Mouse (Mus musculus) intestine, postnatal 0 days (tissue): ENCODE measurements at regions not wholly inside any gene's neighbourhood (a gene's known extent, or its start where the extent isn't known, plus 50 kb on each side); places are given as distances from the start of the nearest gene placed in this dataset.

Experiments
- ATAC-seq: fragments of 200-750 bp; cut with Nextera tagmentation; 2 replicates; pipeline ENCODE4 v1.8.0; 2017; ENCODE audit warnings: mild to moderate bottlenecking, moderate TSS enrichment, moderate library complexity
- H3K27ac ChIP-seq: fragments of 300-500 bp; sonication (generic); 2 replicates; pipeline ENCODE4 v1.5.1; 2014; ENCODE audit warnings: mild to moderate bottlenecking, low read depth, low read length, moderate library complexity
- H3K27me3 ChIP-seq: fragments of 300-500 bp; sonication (generic); replicated peaks from 2 replicates; pipeline ENCODE4 v1.6.1; 2014; ENCODE audit warnings: low read length, mixed read lengths; ENCODE audit not compliant: control insufficient read depth, insufficient read depth
- H3K36me3 ChIP-seq: fragments of 300-500 bp; sonication (generic); 2 replicates; pipeline ENCODE4 v1.6.1; 2014; ENCODE audit warnings: mild to moderate bottlenecking, moderate library complexity; ENCODE audit not compliant: control insufficient read depth, insufficient read depth
- H3K4me1 ChIP-seq: fragments of 300-500 bp; sonication (generic); replicated peaks from 2 replicates; pipeline ENCODE4 v1.6.1; 2014; ENCODE audit warnings: antibody characterized with exemption, low read length, mixed read lengths; ENCODE audit not compliant: control insufficient read depth, insufficient read depth
- H3K4me2 ChIP-seq: fragments of 300-500 bp; sonication (generic); replicated peaks from 2 replicates; pipeline ENCODE4 v1.6.1; 2014; ENCODE audit warnings: low read depth, mild to moderate bottlenecking, moderate library complexity
- H3K4me3 ChIP-seq: fragments of 300-500 bp; sonication (generic); 2 replicates; pipeline ENCODE4 v1.5.1; 2014; ENCODE audit warnings: low read depth, low read length
- H3K9ac ChIP-seq: fragments of 300-500 bp; sonication (generic); 2 replicates; pipeline ENCODE4 v1.6.1; 2014; ENCODE audit warnings: mild to moderate bottlenecking, low read depth, low read length
- H3K9me3 ChIP-seq: fragments of 300-500 bp; sonication (generic); 2 replicates; pipeline ENCODE4 v1.6.1; 2016; ENCODE audit warnings: mixed run types; ENCODE audit not compliant: control insufficient read depth
- CTCF ChIP-seq: sonication (generic); IDR thresholded peaks from 2 replicates; pipeline ENCODE4 v1.5.1; 2016; ENCODE audit warnings: low read depth, mild to moderate bottlenecking, control low read depth, antibody characterized with exemption, moderate library complexity
- WGBS: fragments of 180-500 bp; shearing (Covaris S2); extraction: QIAGEN DNeasy Blood & Tissue Kit; methylation state at CpG from one replicate; pipeline ENCODE4 v1.1.7; 2014; 5-methylcytosine and 5-hydroxymethylcytosine counted together

GRCm38 (mm10) chr8:126839712-126840355 is 105.8 kb downstream of the Tomm20 start:
- Histone ChIP-seq H3K4me3 (no peak overlapping the region), H3K27ac (peak overlapping the region; percentile 75), H3K4me2 (no peak overlapping the region), H3K9me3 (no peaks in the 10 kb centered on the region), H3K4me1 (peaks cover 16% of the 10 kb centered on the region), H3K27me3 (no peaks in the 10 kb centered on the region), H3K9ac (no peak overlapping the region), H3K36me3 (no peaks in the 10 kb centered on the region)
- WGBS = 28% methylated on average over 5 of the region's 5 CpGs
- ATAC-seq = peak; percentile 62
- peak; percentile 79 for TF ChIP-seq CTCF

- peak; percentile 68 for ATAC-seq
- Histone ChIP-seq H3K9me3 (no peaks in the 10 kb centered on the region), H3K4me3 (no peak overlapping the region), H3K36me3 (no peaks in the 10 kb centered on the region), H3K9ac (no peak overlapping the region), H3K27me3 (no peaks in the 10 kb centered on the region), H3K4me2 (no peak overlapping the region; the same call in 1 of the 2 replicates), H3K4me1 (peaks cover 16% of the 10 kb centered on the region), H3K27ac (peak overlapping the region; percentile 75)
- 0 out of 2 replicates have a peak, but pooled peaks have one; percentile 8 for TF ChIP-seq CTCF
- 10% methylated on average over 8 of the region's 8 CpGs for WGBS
Measured at GRCm38 (mm10) chr8:126839039-126839711, 106.5 kb downstream of the Tomm20 start.

DNA sequence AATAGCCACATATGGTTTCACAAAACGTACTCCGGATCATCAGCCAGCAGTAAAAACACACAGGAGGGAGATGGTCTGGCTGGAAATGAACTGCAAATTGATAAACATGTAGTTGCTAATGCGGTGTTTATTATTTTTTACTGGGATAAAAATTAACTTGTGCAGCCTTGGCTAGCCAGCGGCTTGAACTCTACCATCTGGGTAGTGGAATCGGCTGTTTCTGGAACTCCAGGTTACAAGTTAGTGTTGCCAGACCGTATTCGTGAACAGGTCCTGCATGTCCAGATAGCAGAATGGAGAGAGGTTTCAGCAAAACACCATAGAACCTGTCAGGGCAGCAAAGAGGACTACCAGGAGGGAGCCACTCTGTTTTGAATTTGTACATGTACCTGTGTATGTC is 107.4 kb downstream of the Tomm20 start:
- Histone ChIP-seq H3K27me3 (no peaks in the 10 kb centered on the region), H3K9me3 (no peaks in the 10 kb centered on the region), H3K36me3 (no peaks in the 10 kb centered on the region), H3K9ac (no peak overlapping the region; the same call in 1 of the 2 replicates), H3K4me1 (peaks cover 21% of the 10 kb centered on the region), H3K4me2 (no peak overlapping the region), H3K27ac (peak overlapping the region; percentile 75; the same call in 1 of the 2 replicates), H3K4me3 (no peak overlapping the region)
- WGBS = 65% methylated on average over 7 of the region's 7 CpGs
- no peak for ATAC-seq
- TF ChIP-seq CTCF = no peak

DNA sequence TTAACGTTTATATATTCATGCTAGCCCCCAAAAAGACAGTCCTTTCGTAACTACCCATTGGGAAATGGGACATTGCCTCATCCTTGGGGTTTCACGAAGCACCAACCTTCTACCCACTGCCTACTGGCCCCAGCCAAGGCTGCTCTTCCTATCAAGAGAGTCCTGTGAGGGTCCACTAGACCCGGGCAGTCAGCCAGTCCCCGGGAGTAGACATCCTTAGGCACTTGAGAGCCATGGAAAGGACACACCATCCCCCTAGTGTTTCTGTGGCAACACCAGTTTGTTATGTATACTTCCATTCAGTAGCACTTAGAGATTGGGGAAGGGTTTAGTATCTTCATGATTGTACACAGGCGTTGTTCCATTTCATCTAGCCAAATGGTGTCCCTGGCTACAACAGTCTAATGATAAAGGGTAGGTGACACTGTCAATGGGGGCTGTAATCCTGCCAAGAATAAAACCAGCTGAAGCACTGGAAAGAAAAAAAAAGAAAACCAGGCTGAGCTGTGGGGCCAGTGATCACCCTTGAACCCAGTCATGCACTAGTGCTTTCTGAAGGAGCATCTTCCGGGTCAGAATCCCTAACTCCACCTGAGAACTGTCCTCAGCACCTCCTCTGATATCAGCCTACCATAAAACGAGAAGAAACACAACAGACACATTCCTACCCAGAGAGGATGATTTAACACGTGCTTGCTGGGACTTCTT is 108.2 kb downstream of the Tomm20 start:
- 56% methylated on average over 9 of the region's 9 CpGs for whole genome bisulfite sequencing

DNA sequence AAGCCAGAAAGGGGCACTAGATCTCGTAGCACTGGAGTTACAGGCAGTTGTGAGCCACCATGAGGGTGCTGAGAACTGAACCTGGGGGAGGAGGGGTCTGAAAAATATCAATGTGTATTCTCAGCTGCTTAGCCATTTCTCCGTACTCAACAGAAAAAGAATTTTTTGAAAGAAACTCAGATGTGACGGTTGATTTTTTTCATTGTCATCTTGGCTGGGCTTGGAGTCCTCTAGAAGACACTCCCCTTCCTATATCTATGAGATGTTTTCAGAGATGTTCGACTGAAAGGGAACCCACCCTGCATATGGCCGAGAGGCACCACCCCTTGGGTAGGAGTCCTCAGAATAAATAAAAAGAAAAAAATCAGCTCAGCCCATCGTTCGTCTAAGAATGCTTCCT is 110.1 kb downstream of the Tomm20 start:
- no peak for ATAC-seq
- no peaks in the 10 kb centered on the region for H3K36me3 ChIP-seq
- TF ChIP-seq CTCF = no peak
- no peak overlapping the region for H3K4me2 ChIP-seq
- H3K4me1 ChIP-seq = peaks cover 34% of the 10 kb centered on the region
- no peaks in the 10 kb centered on the region for H3K9me3 ChIP-seq
- no peaks in the 10 kb centered on the region for H3K27me3 ChIP-seq
- H3K9ac ChIP-seq = no peak overlapping the region
- H3K4me3 ChIP-seq = no peak overlapping the region
- H3K27ac ChIP-seq = no peak overlapping the region
- WGBS = 62% methylated on average over 7 of the region's 7 CpGs

More for the DNA sequence above, 108.2 kb downstream of the Tomm20 start:
- Histone ChIP-seq H3K4me3 (no peak overlapping the region), H3K27me3 (no peaks in the 10 kb centered on the region), H3K27ac (peak overlapping the region; percentile 75; the same call in 1 of the 2 replicates), H3K36me3 (no peaks in the 10 kb centered on the region), H3K4me1 (peaks cover 28% of the 10 kb centered on the region), H3K9me3 (no peaks in the 10 kb centered on the region), H3K4me2 (0 out of 2 replicates have a peak overlapping the region, but pooled peaks have one; percentile 3), H3K9ac (no peak overlapping the region)
- ATAC-seq = no peak
- no peak for TF ChIP-seq CTCF
